Mouse (Mus musculus): ENCODE results near the gene Wars2. TPM values are rescaled to one million over a fixed set of nuclear protein-coding genes. Genes with fewer than 3 reads are reported as not detected.

The Wars2 gene
- polyA plus RNA-seq, 1 experiment from 2014 or later = 7.9 TPM

DNA sequence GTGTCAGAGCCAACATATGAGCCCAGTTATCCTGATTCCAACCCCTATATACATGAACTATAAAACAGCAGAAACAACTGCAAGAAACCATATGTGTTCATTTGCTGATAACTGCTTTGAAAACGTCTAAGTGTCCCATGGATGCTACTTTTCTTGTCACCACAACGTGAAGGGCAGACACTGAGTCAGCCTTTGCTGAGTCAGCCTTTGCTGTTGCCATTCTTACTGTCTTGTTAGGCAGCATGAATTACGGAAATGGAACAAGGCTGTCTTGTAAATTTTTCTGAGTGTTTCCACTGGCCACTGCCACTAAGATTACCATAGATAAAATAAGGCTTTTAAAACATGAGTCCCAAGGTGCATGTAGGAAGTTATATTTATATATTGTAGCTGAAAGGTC is 7.0 kb downstream of the Wars2 start:
- WGBS = 69% methylated on average over 3 of the region's 3 CpGs
- no peaks in the 10 kb centered on the region for H3K9me3 ChIP-seq (ENCODE audit: control insufficient read depth, low read length)
- no peak for ATAC-seq
- no peaks in the 10 kb centered on the region for H3K36me3 ChIP-seq (ENCODE audit: control insufficient read depth, insufficient read depth, low read length)
- H3K27me3 ChIP-seq (replicated peaks; ENCODE audit: control insufficient read depth, insufficient read depth, low read length) = no peaks in the 10 kb centered on the region
- no peak overlapping the region for H3K27ac ChIP-seq (ENCODE audit: low read length)
- no peak overlapping the region for H3K4me2 ChIP-seq (ENCODE audit: low read depth, low read length)
- H3K4me3 ChIP-seq (ENCODE audit: low read length) = no peak overlapping the region
- H3K4me1 ChIP-seq (ENCODE audit: control insufficient read depth, insufficient read depth, low read length) = no peaks in the 10 kb centered on the region
- no peak overlapping the region for H3K9ac ChIP-seq (ENCODE audit: low read depth, low read length)

DNA sequence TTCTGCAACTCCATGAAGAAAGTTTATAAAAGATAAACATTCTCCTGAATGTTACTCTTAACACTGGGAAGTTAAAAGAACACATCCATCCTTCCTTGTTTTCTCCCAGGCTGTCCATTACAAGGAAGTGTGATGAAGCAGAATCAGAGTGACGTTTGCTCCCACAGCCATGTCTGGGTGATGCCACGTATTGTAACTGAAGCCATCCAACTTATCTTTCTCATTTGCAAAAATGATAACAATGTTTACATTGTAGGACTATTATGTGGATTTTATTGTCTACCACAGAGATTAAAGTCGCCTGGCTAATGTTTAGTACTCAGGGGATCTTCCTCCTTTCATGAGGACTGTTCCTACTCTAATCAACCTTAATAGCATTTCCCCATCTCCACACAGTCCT is 8.2 kb downstream of the Wars2 start:
- H3K27me3 ChIP-seq (replicated peaks; ENCODE audit: control insufficient read depth, insufficient read depth, low read length) = no peaks in the 10 kb centered on the region
- no peak overlapping the region for H3K9ac ChIP-seq (ENCODE audit: low read depth, low read length)
- no peaks in the 10 kb centered on the region for H3K9me3 ChIP-seq (ENCODE audit: control insufficient read depth, low read length)
- peak; percentile 85 for ATAC-seq
- H3K4me2 ChIP-seq (ENCODE audit: low read depth, low read length) = no peak overlapping the region
- H3K27ac ChIP-seq (ENCODE audit: low read length) = no peak overlapping the region
- H3K4me3 ChIP-seq (ENCODE audit: low read length) = no peak overlapping the region
- WGBS = 32% methylated on average over 3 of the region's 3 CpGs
- no peaks in the 10 kb centered on the region for H3K4me1 ChIP-seq (ENCODE audit: control insufficient read depth, insufficient read depth, low read length)
- H3K36me3 ChIP-seq (ENCODE audit: control insufficient read depth, insufficient read depth, low read length) = no peaks in the 10 kb centered on the region

DNA sequence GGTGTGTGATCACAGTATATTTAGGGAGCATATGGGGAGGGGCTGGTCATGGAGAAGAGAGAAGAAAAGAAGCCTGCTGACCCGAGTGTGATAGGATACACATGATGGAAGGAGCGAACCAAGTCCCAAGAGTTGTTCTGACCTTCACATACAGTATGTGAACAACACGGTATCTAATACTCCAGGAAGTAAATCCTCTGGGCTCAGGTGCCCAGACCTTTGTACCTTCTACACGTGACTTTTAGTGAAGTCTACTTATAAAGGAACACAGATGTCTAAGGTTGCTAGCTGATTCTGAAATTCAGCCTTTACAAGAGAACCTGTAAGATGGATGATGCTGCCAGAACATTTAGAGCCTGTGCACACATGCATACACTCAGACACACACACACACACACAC is 15.4 kb downstream of the Wars2 start:
- Histone ChIP-seq H3K27me3 (replicated peaks; ENCODE audit: control insufficient read depth, insufficient read depth, low read length) (no peaks in the 10 kb centered on the region), H3K9ac (ENCODE audit: low read depth, low read length) (no peak overlapping the region), H3K4me2 (ENCODE audit: low read depth, low read length) (no peak overlapping the region), H3K4me1 (ENCODE audit: control insufficient read depth, insufficient read depth, low read length) (no peaks in the 10 kb centered on the region), H3K4me3 (ENCODE audit: low read length) (no peak overlapping the region), H3K9me3 (ENCODE audit: control insufficient read depth, low read length) (peaks cover 3% of the 10 kb centered on the region; the same call in 1 of the 2 replicates), H3K27ac (ENCODE audit: low read length) (no peak overlapping the region), H3K36me3 (ENCODE audit: control insufficient read depth, insufficient read depth, low read length) (no peaks in the 10 kb centered on the region)
- peak; percentile 81 for ATAC-seq
- WGBS = 85% methylated on average over 4 of the region's 4 CpGs

DNA sequence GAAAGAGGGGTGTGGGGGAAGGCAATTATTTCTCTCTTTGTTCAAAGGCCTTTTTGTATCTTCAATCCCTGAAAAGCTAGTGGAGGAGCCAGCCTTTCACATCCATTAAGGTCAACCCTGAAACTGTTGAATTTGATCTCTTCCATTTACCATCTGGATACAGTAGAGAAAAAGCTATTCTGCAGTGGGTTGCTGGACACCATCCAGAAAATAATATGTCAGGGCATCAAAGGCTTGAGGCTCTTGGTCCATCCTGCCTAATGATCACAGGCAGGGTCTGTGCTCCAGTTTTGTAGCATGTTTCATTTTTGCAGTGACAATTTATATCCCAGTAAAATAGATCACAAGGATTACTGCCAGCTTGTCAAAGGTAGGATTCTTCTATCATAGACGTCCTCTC is 16.1 kb downstream of the Wars2 start:
- Histone ChIP-seq H3K27ac (ENCODE audit: low read length) (no peak overlapping the region), H3K27me3 (replicated peaks; ENCODE audit: control insufficient read depth, insufficient read depth, low read length) (no peaks in the 10 kb centered on the region), H3K9me3 (ENCODE audit: control insufficient read depth, low read length) (peaks cover 3% of the 10 kb centered on the region; the same call in 1 of the 2 replicates), H3K4me2 (ENCODE audit: low read depth, low read length) (no peak overlapping the region), H3K9ac (ENCODE audit: low read depth, low read length) (no peak overlapping the region), H3K36me3 (ENCODE audit: control insufficient read depth, insufficient read depth, low read length) (no peaks in the 10 kb centered on the region), H3K4me3 (ENCODE audit: low read length) (no peak overlapping the region), H3K4me1 (ENCODE audit: control insufficient read depth, insufficient read depth, low read length) (no peaks in the 10 kb centered on the region)
- ATAC-seq = no peak
- WGBS = 66% methylated on average over 1 of the region's 1 CpGs

DNA sequence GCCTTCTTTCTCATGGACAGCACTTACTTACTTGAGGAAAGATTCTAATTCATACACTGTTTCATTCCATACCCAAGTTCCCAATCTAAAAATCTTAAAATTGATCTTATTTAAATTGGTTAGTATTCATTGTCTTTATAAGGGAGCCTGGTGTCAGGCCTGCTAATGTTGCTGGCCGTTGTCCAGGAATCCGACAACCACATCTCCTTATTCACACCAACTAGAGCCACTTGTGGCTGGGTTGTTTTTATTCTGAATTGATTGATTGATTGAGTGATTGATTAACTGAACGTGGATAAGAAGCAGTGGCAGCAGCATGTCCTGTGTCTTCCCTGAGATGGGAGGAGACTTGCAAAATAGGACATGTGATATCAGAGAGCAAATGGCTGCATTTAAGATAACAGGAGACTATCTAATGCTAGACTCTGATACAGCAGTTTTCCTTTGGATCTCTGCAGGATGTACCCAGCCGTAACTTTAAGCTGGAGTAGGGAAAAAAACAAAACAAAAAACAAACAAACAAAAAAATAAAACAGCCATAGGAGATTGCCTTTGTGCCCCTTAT is 16.7 kb downstream of the Wars2 start:
- ATAC-seq = peak; percentile 53
- Histone ChIP-seq H3K4me3 (ENCODE audit: low read length) (no peak overlapping the region), H3K9me3 (ENCODE audit: control insufficient read depth, low read length) (peaks cover 3% of the 10 kb centered on the region; the same call in 1 of the 2 replicates), H3K27me3 (replicated peaks; ENCODE audit: control insufficient read depth, insufficient read depth, low read length) (no peaks in the 10 kb centered on the region), H3K9ac (ENCODE audit: low read depth, low read length) (no peak overlapping the region), H3K27ac (ENCODE audit: low read length) (no peak overlapping the region), H3K4me1 (ENCODE audit: control insufficient read depth, insufficient read depth, low read length) (no peaks in the 10 kb centered on the region), H3K36me3 (ENCODE audit: control insufficient read depth, insufficient read depth, low read length) (no peaks in the 10 kb centered on the region), H3K4me2 (ENCODE audit: low read depth, low read length) (no peak overlapping the region)
- 43% methylated on average over 4 of the region's 4 CpGs for WGBS

DNA sequence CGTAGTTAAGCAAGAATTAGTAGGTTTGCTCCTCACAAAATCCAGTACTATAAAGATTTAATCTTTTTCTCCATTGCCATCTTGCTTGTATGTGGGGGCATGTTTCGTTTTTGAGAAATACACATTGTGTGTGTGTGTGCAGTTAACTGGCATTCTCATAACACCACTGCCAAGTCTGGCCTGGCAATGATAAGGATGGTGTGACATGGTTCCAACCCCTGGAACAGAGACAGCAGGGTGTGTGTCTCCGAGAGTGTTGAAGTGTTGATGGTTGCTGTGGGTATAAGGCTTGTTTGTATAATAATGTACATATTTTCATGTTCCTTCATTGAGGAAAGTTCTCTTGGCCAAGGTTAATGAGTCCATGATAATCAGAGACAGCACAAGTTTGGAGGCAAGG is 19.1 kb downstream of the Wars2 start:
- Histone ChIP-seq H3K27me3 (replicated peaks; ENCODE audit: control insufficient read depth, insufficient read depth, low read length) (no peaks in the 10 kb centered on the region), H3K4me2 (ENCODE audit: low read depth, low read length) (no peak overlapping the region), H3K9me3 (ENCODE audit: control insufficient read depth, low read length) (peaks cover 3% of the 10 kb centered on the region; the same call in 1 of the 2 replicates), H3K4me1 (ENCODE audit: control insufficient read depth, insufficient read depth, low read length) (no peaks in the 10 kb centered on the region), H3K9ac (ENCODE audit: low read depth, low read length) (no peak overlapping the region), H3K27ac (ENCODE audit: low read length) (no peak overlapping the region), H3K4me3 (ENCODE audit: low read length) (no peak overlapping the region), H3K36me3 (ENCODE audit: control insufficient read depth, insufficient read depth, low read length) (no peaks in the 10 kb centered on the region)
- 97% methylated on average over 3 of the region's 3 CpGs for WGBS
- no peak for ATAC-seq

DNA sequence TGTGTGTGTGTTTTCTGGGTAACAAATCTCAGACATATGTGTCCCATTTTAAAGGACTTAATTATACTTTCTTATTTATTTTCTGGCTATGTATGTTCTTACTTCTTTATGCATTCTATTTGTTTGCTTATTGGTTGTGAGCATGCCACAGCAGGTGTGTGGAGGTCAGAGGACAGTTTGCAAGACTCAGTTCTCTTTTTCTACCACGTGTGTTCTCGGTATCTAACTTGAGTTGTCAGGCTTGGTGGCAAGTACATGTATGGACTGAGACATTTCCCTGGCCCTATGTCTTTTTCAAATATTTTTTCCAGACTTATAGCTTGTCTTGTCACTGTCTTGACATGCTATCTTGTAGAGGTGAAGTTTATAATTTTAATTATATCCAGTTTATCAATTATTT is 21.3 kb downstream of the Wars2 start:
- Histone ChIP-seq H3K27ac (ENCODE audit: low read length) (no peak overlapping the region), H3K4me3 (ENCODE audit: low read length) (no peak overlapping the region), H3K4me2 (ENCODE audit: low read depth, low read length) (no peak overlapping the region), H3K9ac (ENCODE audit: low read depth, low read length) (no peak overlapping the region), H3K27me3 (replicated peaks; ENCODE audit: control insufficient read depth, insufficient read depth, low read length) (no peaks in the 10 kb centered on the region), H3K9me3 (ENCODE audit: control insufficient read depth, low read length) (peaks cover 3% of the 10 kb centered on the region; the same call in 1 of the 2 replicates), H3K4me1 (ENCODE audit: control insufficient read depth, insufficient read depth, low read length) (no peaks in the 10 kb centered on the region), H3K36me3 (ENCODE audit: control insufficient read depth, insufficient read depth, low read length) (no peaks in the 10 kb centered on the region)
- 85% methylated on average over 2 of the region's 2 CpGs for WGBS
- ATAC-seq = no peak

DNA sequence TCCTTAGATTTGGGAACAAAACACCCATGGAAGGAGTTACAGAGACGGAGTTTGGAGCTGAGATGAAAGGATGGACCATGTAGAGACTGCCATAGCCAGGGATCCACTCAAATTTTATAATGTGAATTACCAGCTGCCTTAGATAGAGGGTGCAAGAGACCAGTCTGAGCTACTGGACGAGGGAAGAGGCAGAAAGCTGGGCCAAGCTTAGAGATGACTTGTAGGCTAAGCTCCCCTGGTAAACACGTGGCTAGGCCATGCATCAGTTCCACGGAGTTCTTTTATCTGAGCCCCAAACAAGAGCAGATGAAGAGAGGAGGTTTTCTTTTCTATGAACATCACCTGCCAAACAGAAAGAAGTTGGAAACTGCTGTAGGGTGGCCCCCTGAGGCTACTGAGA is 26.9 kb downstream of the Wars2 start:
- no peak for ATAC-seq
- Histone ChIP-seq H3K4me2 (ENCODE audit: low read depth, low read length) (no peak overlapping the region), H3K27me3 (replicated peaks; ENCODE audit: control insufficient read depth, insufficient read depth, low read length) (no peaks in the 10 kb centered on the region), H3K9me3 (ENCODE audit: control insufficient read depth, low read length) (no peaks in the 10 kb centered on the region), H3K36me3 (ENCODE audit: control insufficient read depth, insufficient read depth, low read length) (no peaks in the 10 kb centered on the region), H3K4me3 (ENCODE audit: low read length) (no peak overlapping the region), H3K4me1 (ENCODE audit: control insufficient read depth, insufficient read depth, low read length) (no peaks in the 10 kb centered on the region), H3K27ac (ENCODE audit: low read length) (no peak overlapping the region), H3K9ac (ENCODE audit: low read depth, low read length) (no peak overlapping the region)
- 55% methylated on average over 4 of the region's 4 CpGs for WGBS

DNA sequence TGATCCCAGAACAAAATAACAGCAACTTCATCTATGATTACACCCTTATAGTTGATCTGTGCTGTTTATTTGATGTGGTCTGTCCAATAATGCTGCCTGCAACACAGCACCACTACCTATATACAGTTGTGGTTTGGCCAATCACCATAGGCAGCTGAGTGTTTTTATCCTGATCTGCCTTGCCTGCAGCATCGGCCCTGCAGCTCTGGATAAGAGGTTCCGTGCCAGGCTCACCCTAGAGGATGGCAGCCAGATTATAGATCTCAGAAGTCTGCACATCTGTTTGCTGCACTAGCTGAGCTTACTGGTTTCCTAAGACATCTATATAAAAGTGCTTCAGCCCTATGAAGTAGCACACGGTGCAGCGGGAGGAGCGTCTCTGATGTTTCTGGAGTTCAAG is 32.3 kb downstream of the Wars2 start:
- Histone ChIP-seq H3K27ac (ENCODE audit: low read length) (no peak overlapping the region), H3K4me1 (ENCODE audit: control insufficient read depth, insufficient read depth, low read length) (no peaks in the 10 kb centered on the region), H3K9ac (ENCODE audit: low read depth, low read length) (no peak overlapping the region), H3K4me3 (ENCODE audit: low read length) (no peak overlapping the region), H3K9me3 (ENCODE audit: control insufficient read depth, low read length) (no peaks in the 10 kb centered on the region), H3K36me3 (ENCODE audit: control insufficient read depth, insufficient read depth, low read length) (no peaks in the 10 kb centered on the region), H3K27me3 (replicated peaks; ENCODE audit: control insufficient read depth, insufficient read depth, low read length) (no peaks in the 10 kb centered on the region), H3K4me2 (ENCODE audit: low read depth, low read length) (no peak overlapping the region)
- ATAC-seq = no peak
- WGBS = 71% methylated on average over 5 of the region's 5 CpGs

DNA sequence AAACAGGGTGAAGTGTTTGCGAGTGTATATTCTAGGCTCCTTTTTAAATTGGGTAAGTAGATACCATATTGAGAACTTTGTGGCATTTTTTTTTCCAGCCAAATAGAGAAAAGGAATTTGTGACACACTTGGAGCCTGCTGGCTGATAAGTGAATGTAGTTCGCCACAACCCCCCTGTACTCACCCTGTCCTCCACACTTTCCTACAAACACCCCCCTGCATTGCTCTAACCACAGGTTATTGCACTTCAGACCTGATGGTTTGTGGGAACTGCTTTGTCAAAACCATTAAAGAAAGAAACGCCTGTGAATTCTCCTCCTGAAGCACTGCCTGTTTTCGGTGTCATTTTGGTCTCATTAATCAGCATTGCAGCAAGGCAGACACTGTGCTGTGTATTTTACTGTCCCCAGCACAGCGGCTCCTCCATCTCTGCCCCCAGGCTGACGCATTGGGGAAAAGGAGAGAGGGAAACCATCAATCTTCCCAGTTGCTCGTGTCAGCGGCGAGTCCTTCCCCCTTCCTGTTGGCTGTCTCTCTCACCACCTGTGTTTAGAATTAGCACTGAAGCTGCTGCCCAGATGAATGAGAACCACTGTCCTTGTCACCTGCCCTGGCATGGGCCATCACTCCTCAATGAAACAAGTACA is 33.9 kb downstream of the Wars2 start:
- H3K4me2 ChIP-seq (ENCODE audit: low read depth, low read length) = no peak overlapping the region

More for the DNA sequence above, 33.9 kb downstream of the Wars2 start:
- Histone ChIP-seq H3K4me1 (ENCODE audit: control insufficient read depth, insufficient read depth, low read length) (no peaks in the 10 kb centered on the region), H3K9me3 (ENCODE audit: control insufficient read depth, low read length) (no peaks in the 10 kb centered on the region), H3K36me3 (ENCODE audit: control insufficient read depth, insufficient read depth, low read length) (no peaks in the 10 kb centered on the region), H3K27ac (ENCODE audit: low read length) (no peak overlapping the region), H3K9ac (ENCODE audit: low read depth, low read length) (no peak overlapping the region), H3K4me3 (ENCODE audit: low read length) (no peak overlapping the region), H3K27me3 (replicated peaks; ENCODE audit: control insufficient read depth, insufficient read depth, low read length) (no peaks in the 10 kb centered on the region)
- 42% methylated on average over 9 of the region's 9 CpGs for WGBS
- ATAC-seq = no peak

Data from intestine, embryonic 16.5 days (tissue).